Mouse (Mus musculus) thymus, postnatal 4 days (tissue): Measurements from ENCODE around the gene Spcs3.
A peak's percentile ranks its signal among the peaks of the same experiment; 100 is the strongest.

Experiments used
- DNase-seq: peaks from one replicate; pipeline ENCODE4 v3.0.0; 2021

Gene Spcs3

DNA sequence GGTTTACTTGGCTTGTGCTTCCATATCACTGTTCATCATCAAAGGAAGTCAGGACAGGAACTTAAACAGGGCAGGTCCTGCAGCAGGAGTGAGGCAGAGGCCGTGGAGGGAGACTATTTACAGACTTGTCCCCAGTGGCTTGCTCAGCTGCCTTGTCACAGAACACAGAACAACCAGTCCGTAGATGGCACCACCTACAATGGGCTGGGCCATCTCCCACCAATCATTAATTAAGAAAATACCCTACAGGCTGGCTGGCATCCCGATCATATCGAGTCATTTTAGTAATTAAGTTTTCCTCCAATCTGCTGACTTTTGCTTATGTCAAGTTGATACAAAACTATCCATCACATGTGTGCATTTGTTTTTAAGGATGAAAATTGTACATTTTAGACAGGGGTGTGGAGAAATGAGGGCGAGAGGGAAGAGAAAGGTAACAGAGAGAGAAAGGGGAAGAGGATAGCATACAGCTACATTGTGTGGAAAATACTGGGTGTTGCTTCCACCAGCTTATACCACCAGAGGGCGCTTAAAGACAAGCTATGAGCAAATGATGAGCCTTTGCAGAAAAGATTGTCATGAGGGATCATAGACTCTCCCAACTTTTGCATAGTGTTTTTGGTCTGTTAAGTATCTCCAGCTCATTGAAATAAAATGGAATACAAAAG is 22.2 kb downstream of the Spcs3 start:
- peak; percentile 76 for DNase-seq

DNA sequence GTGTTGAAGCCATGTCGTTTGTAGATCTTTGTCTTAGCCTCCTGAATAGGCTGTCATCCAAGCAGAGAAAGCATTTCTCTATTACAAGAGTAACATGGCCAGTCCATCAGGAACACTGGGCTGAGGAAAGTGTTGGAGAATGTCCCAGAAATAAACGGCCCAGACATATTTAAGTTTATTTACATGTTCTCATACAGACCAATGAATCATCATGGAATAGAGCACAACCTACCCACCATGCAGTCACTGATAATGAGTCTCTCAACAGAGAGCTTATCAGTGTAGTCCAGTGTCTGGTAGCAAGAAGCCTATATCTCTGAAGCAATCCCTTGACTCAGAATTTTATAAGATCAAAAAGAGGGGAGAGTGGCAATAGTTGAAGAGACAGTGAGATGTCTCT is 24.7 kb downstream of the Spcs3 start:
- no peak for DNase-seq

DNA sequence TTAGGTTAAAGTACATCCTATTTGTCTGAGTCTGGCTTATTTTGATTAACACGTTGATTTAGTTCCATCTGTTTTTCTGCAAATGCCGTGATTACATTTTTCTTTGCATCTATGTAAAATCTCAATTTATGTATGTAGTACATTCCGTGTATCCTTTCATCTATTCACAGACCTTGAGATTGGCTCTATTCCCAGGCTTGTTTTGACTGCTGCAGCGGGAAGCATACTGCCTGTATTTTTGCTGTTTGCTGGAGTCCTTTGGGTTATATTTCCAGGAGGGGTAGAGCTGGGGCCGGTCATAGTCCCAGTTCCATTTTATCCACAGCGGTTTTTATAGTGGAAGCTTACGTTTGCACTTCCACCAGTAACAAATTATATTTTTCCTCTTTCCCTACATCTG is 26.7 kb downstream of the Spcs3 start:
- DNase-seq, result no peak

DNA sequence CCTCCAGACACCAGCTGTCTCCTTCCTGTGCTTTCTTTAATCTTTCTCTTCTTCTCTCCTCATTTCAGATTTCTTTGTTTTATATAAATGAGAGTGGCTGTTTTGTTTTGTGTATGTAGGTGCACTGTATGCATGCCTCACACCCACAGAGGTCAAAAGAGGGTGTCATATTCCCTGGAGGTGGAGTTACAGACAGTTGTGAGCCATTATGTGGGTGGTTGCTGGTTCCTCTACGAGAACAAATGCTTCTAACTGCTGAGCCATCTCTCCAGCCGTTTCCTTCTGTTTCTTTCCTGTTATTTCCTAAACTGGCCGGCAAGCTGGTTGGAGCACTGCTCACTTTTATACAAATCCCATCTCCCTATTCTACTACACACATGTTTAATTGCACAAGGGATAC is 35.9 kb downstream of the Spcs3 start:
- DNase-seq, result no peak

DNA sequence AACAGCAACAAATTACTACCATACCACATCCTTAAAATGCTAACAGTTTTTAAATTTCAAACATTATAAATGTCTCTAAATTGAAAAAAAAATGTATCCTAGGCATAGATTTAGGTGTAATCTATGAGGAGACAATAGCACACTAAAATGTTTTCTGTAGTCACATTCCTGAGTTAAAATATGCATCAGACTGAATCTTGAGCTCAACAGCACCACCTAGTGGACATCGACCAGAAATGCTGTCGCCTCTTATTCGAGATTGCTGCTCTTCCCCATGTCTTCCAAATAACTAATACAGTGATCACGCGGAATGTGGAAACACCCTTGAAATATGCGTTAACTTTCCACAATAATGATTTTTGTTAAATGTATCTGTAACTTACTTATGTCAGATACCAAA is 36.7 kb downstream of the Spcs3 start:
- peak; percentile 55 for DNase-seq

DNA sequence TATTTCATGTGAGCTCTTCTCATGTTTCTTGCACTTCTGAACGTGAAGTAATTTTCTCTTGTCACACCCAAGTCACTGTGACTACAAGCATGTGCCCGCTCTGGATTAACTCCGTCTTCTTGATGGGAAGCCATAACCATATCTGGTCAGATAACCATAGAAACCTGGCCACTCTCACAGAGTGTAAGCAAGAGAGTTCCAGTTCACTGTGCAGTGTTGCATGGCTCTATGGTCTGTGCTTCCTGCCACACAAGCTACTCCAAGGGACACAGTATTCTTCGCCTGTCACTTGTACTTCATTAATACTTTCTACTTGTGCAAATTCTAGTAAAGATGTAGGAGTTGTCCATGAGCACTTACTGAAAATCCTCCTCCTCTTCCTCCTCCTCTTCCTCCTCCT is 37.9 kb downstream of the Spcs3 start:
- DNase-seq, result no peak

DNA sequence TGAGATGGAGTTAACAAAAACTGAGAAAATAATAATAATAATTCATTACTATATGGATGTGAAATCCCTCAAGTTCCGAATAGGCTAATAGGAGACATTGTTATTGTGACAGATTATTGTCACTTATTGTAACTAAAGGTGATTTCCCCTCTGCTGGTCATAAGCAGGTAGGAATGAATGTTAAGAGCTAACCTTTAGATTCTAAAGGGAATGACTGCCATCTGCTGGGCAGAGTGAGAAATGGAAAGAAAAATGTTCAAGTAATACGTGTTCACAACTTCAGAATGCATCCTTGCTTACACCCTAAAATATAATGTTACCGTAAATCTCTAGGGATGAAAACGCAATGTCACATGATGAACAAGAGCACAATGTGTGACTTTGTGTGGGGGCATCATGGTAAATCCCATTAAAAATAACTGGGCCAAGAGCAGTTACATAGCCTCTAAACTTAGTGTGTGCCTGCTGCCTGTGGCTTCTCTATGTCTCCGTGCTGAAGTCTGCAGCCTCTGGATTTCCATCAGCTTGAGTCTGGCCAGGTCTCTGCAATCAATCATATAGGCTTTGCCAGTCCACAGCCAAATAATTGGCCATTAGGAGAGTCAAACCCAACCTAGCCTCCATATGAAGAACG is 38.6 kb downstream of the Spcs3 start:
- DNase-seq, result peak; percentile 40

DNA sequence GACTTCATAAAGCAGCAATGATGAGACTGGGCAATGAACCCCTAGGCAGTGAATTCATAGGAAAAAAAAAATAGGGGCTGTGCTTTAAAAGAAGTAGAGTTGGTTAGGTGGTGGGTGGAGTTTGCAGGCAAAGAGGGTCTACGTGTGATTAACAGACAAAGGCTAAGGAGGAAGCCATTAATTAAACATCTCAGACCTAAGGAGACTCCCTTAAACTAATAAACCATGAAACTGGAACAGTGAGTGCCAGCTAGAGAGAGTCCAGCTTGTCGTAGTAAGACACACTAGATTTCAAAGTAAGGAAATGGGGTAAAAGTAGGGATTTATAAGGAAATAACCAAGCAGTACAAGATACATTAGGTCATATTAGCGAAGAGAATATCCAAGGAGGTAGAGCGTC is 41.4 kb downstream of the Spcs3 start:
- DNase-seq, result no peak

DNA sequence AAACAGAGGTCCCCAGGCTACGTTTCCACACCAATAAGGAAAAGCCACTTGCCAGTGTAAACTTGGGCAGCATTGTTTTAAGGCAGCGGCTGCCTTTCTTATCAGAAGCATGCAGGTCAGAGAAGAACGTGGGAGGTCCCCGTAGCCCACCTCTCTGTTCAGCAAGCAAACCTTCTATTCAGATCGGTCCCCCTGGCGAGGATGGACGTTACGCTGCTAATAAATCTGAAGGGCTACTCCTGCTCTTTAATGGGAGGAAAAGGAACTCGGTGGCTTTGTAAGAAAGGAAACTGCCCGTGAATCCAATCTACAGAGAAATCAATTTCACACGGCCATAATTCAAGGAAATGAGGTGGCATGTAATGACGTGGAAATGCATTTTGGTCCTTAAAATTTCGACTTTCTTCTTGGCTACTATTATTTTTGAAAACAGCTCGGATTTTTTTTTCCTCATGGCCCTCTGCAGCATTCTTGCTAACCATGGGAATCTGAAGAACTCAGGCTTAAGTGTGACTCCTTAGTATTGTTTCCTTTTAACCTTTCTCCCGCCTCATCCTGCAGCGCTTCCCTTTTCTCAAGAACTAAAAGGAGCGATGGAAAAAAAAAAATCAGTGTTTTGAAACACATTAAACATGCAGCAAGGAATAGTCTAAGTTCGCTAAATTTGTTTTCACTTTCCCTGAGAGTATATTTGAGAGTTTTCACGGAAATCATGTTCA is 43.1 kb downstream of the Spcs3 start:
- DNase-seq, result no peak
